Mouse (Mus musculus) adrenal gland, postnatal 10 days (tissue): ENCODE results near the gene Pmfbp1. TPM values are rescaled to one million over a fixed set of nuclear protein-coding genes. Genes with fewer than 3 reads are reported as not detected.

ENCODE experiments used
- DNase-seq: peaks from one replicate; pipeline ENCODE4 v3.0.0; 2021; ENCODE audit warnings: mixed read lengths
- total RNA-seq, 2 experiments: library from RNA; stranded (reverse); gene quantifications; 2 replicates each; pipeline ENCODE4 v1.2.3; 2021

The Pmfbp1 gene
- total RNA-seq, 2 experiments from 2014 or later, result not detected

GRCm38 (mm10) chr8:109591367-109591766 lies 97.5 kb downstream of the Pmfbp1 start:
- no peak for DNase-seq

GRCm38 (mm10) chr8:109592164-109592563 lies 98.3 kb downstream of the Pmfbp1 start:
- no peak for DNase-seq

Other genes with a start within 250 kb of the Pmfbp1 start
- gene Dhx38, start 71.8 kb downstream of the Pmfbp1 start, total RNA-seq, result 10 to 100 TPM; 21.7 to 23.7 TPM
- 10 to 100 TPM; 10.5 to 11.8 TPM for gene Txnl4b, start 71.9 kb downstream of the Pmfbp1 start, total RNA-seq
- 100 to 1,000 TPM; 313 to 788 TPM for gene Hp, start 85.1 kb downstream of the Pmfbp1 start, total RNA-seq
- gene Dhodh, start 114.6 kb downstream of the Pmfbp1 start, total RNA-seq, result 10 to 100 TPM; 24.8 to 28.2 TPM
- under 1 TPM; 0.15 to 0.21 TPM for gene Pkd1l3, start 120.5 kb downstream of the Pmfbp1 start, total RNA-seq
- 10 to 100 TPM; 71.9 to 78.1 TPM for gene Ist1, start 199.2 kb downstream of the Pmfbp1 start, total RNA-seq
- gene Zfp821, start 211.5 kb downstream of the Pmfbp1 start, total RNA-seq, result 10 to 100 TPM; 12.0 to 14.7 TPM
- 10 to 100 TPM; 43.1 to 44.7 TPM for gene Atxn1l, start 243.7 kb downstream of the Pmfbp1 start, total RNA-seq